Mouse (Mus musculus) kidney, postnatal 0 days (tissue): ENCODE results near the gene Baz2b. TPM values are rescaled to one million over a fixed set of nuclear protein-coding genes. Genes with fewer than 3 reads are reported as not detected.

ENCODE experiments used
- ATAC-seq: fragments of 200-750 bp; cut with Nextera tagmentation; replicated peaks from 2 replicates; pipeline ENCODE4 v1.8.0; 2017; ENCODE audit warnings: low read depth, moderate number of reproducible peaks, moderate TSS enrichment, moderate library complexity; ENCODE audit not compliant: low FRiP score
- DNase-seq: peaks from one replicate; pipeline ENCODE4 v3.0.0-alpha.2; 2016; ENCODE audit warnings: low spot score
- H3K27ac ChIP-seq: fragments of 300-500 bp; sonication (generic); 2 replicates; pipeline ENCODE4 v1.5.1; 2014; ENCODE audit warnings: mild to moderate bottlenecking
- H3K27me3 ChIP-seq: fragments of 300-500 bp; sonication (generic); 2 replicates; pipeline ENCODE4 v1.6.1; 2014; ENCODE audit warnings: low read length, mixed read lengths; ENCODE audit not compliant: insufficient read depth
- H3K36me3 ChIP-seq: fragments of 300-500 bp; sonication (generic); 2 replicates; pipeline ENCODE4 v1.6.1; 2014; ENCODE audit warnings: low read length, mixed read lengths; ENCODE audit not compliant: insufficient read depth
- H3K4me1 ChIP-seq: fragments of 300-500 bp; sonication (generic); replicated peaks from 2 replicates; pipeline ENCODE4 v1.6.1; 2014; ENCODE audit warnings: antibody characterized with exemption, low read length, mixed read lengths; ENCODE audit not compliant: insufficient read depth
- H3K4me2 ChIP-seq: fragments of 300-500 bp; sonication (generic); 2 replicates; pipeline ENCODE4 v1.6.1; 2014; ENCODE audit warnings: mild to moderate bottlenecking, low read length, moderate library complexity, mixed read lengths
- H3K4me3 ChIP-seq: fragments of 300-500 bp; sonication (generic); replicated peaks from 2 replicates; pipeline ENCODE4 v1.5.1; 2014; ENCODE audit warnings: low read depth, low read length
- H3K9ac ChIP-seq: fragments of 300-500 bp; sonication (generic); 2 replicates; pipeline ENCODE4 v1.6.1; 2014; ENCODE audit warnings: low read depth, low read length
- H3K9me3 ChIP-seq: fragments of 300-500 bp; sonication (generic); replicated peaks from 2 replicates; pipeline ENCODE4 v1.6.1; 2016; ENCODE audit warnings: low read length, inconsistent platforms, mixed read lengths
- CTCF ChIP-seq: IDR thresholded peaks from 2 replicates; pipeline ENCODE4 v1.5.1; 2016; ENCODE audit warnings: antibody characterized with exemption, low read depth, mild to moderate bottlenecking, moderate library complexity
- WGBS: fragments of 180-500 bp; shearing (Covaris S2); extraction: QIAGEN DNeasy Blood & Tissue Kit; methylation state at CpG from one replicate; pipeline ENCODE4 v1.1.7; 2014; 5-methylcytosine and 5-hydroxymethylcytosine counted together
- polyA plus RNA-seq: library from polyadenylated mRNA; unstranded; fragments of >200 nt; fragmentation: Nextera tagmentation; extraction: Ambion mirVana; gene quantifications from 2 replicates; pipeline ENCODE4 v1.2.1, GENCODE M21; 2015

Gene Baz2b
- polyA plus RNA-seq, 1 experiment from 2014 or later: 51.7 TPM

- H3K4me3 ChIP-seq: no peak overlapping the region
- H3K9ac ChIP-seq: 0 out of 2 replicates have a peak overlapping the region, but pooled peaks have one; percentile 28
- no peaks in the 10 kb centered on the region for H3K4me1 ChIP-seq
- H3K36me3 ChIP-seq: no peaks in the 10 kb centered on the region
- ATAC-seq (no peak), DNase-seq (peak; percentile 70)
- no peaks in the 10 kb centered on the region for H3K27me3 ChIP-seq
- no peaks in the 10 kb centered on the region for H3K9me3 ChIP-seq
- H3K27ac ChIP-seq: peak overlapping the region; percentile 70
- WGBS: 33% methylated on average over 10 of the region's 10 CpGs
- TF ChIP-seq CTCF: no peak
- H3K4me2 ChIP-seq: peak overlapping the region; percentile 30
Observed at GRCm38 (mm10) chr2:59992488-59993189, 217.0 kb downstream of the Baz2b start.

- no peaks in the 10 kb centered on the region for H3K9me3 ChIP-seq
- TF ChIP-seq CTCF: no peak
- H3K9ac ChIP-seq: no peak overlapping the region
- ATAC-seq (no peak), DNase-seq (no peak)
- H3K36me3 ChIP-seq: no peaks in the 10 kb centered on the region
- H3K4me1 ChIP-seq: no peaks in the 10 kb centered on the region
- H3K27ac ChIP-seq: no peak overlapping the region
- H3K4me2 ChIP-seq: no peak overlapping the region
- H3K27me3 ChIP-seq: no peaks in the 10 kb centered on the region
- no peak overlapping the region for H3K4me3 ChIP-seq
Observed at GRCm38 (mm10) chr2:59991775-59992174, 217.9 kb downstream of the Baz2b start.

GRCm38 (mm10) chr2:59987521-59987920 lies 222.1 kb downstream of the Baz2b start:
- DNase-seq: no peak

GRCm38 (mm10) chr2:59979488-59980220 lies 230.0 kb downstream of the Baz2b start:
- Histone ChIP-seq H3K9ac (no peak overlapping the region), H3K9me3 (no peaks in the 10 kb centered on the region), H3K27ac (no peak overlapping the region), H3K4me1 (no peaks in the 10 kb centered on the region), H3K36me3 (0 out of 2 replicates have a peak, but pooled peaks cover 4% of the 10 kb centered on the region), H3K4me3 (no peak overlapping the region), H3K27me3 (no peaks in the 10 kb centered on the region), H3K4me2 (no peak overlapping the region)
- no peak for TF ChIP-seq CTCF
- 44% methylated on average over 6 of the region's 6 CpGs for WGBS
- peak; percentile 68 for DNase-seq
- no peak for ATAC-seq

More at GRCm38 (mm10) chr2:59987521-59987920, 222.1 kb downstream of the Baz2b start:
- Histone ChIP-seq H3K9ac (no peak overlapping the region), H3K36me3 (no peaks in the 10 kb centered on the region), H3K4me3 (no peak overlapping the region), H3K27me3 (no peaks in the 10 kb centered on the region), H3K4me1 (no peaks in the 10 kb centered on the region), H3K9me3 (no peaks in the 10 kb centered on the region), H3K27ac (no peak overlapping the region), H3K4me2 (no peak overlapping the region)
- WGBS: 48% methylated on average over 6 of the region's 6 CpGs
- no peak for ATAC-seq
- no peak for TF ChIP-seq CTCF

- H3K4me2 ChIP-seq: no peak overlapping the region
- H3K4me1 ChIP-seq: no peaks in the 10 kb centered on the region
- ATAC-seq: no peak
- 86% methylated on average over 5 of the region's 5 CpGs for WGBS
- H3K27ac ChIP-seq: no peak overlapping the region
- H3K9ac ChIP-seq: no peak overlapping the region
- no peak for TF ChIP-seq CTCF
- H3K4me3 ChIP-seq: no peak overlapping the region
- no peaks in the 10 kb centered on the region for H3K27me3 ChIP-seq
- no peaks in the 10 kb centered on the region for H3K9me3 ChIP-seq
- no peak for DNase-seq
- 0 out of 2 replicates have a peak, but pooled peaks cover 4% of the 10 kb centered on the region for H3K36me3 ChIP-seq
Observed at GRCm38 (mm10) chr2:59976680-59977079, 233.0 kb downstream of the Baz2b start.

- Histone ChIP-seq H3K9me3 (no peaks in the 10 kb centered on the region), H3K4me1 (no peaks in the 10 kb centered on the region), H3K4me2 (no peak overlapping the region), H3K27ac (no peak overlapping the region), H3K27me3 (no peaks in the 10 kb centered on the region), H3K4me3 (no peak overlapping the region), H3K9ac (no peak overlapping the region), H3K36me3 (0 out of 2 replicates have a peak, but pooled peaks cover 4% of the 10 kb centered on the region)
- no peak for DNase-seq
- ATAC-seq: no peak
- WGBS: 80% methylated on average over 6 of the region's 6 CpGs
- TF ChIP-seq CTCF: no peak
Observed at GRCm38 (mm10) chr2:59975772-59976171, 233.9 kb downstream of the Baz2b start.
